Mouse (Mus musculus) midbrain, embryonic 16.5 days (tissue): ENCODE measurements at regions not wholly inside any gene's neighbourhood (a gene's known extent, or its start where the extent isn't known, plus 50 kb on each side); places are given as distances from the start of the nearest gene placed in this dataset.
A peak's percentile ranks its signal among the peaks of the same experiment; 100 is the strongest.
"Not testable (repeated sequence)": the region's sequence is repeated elsewhere in the genome, so short reads cannot be mapped to it uniquely, and the experiment has no call there.

ENCODE experiments used
- ATAC-seq: fragments of 200-750 bp; cut with Nextera tagmentation; 2 replicates; pipeline ENCODE4 v1.8.0; 2017; ENCODE audit warnings: moderate TSS enrichment
- H3K27ac ChIP-seq: fragments of 300-500 bp; sonication (generic); 2 replicates; pipeline ENCODE4 v1.5.1; 2014; ENCODE audit warnings: mild to moderate bottlenecking, low read length, mixed read lengths
- H3K27me3 ChIP-seq: fragments of 300-500 bp; sonication (generic); 2 replicates; pipeline ENCODE4 v1.6.1; 2014; ENCODE audit warnings: low read depth, low read length, mixed read lengths; ENCODE audit not compliant: control insufficient read depth, insufficient read depth
- H3K36me3 ChIP-seq: fragments of 300-500 bp; sonication (generic); 2 replicates; pipeline ENCODE4 v1.6.1; 2014; ENCODE audit warnings: mild to moderate bottlenecking, low read length, moderate library complexity, mixed read lengths; ENCODE audit not compliant: control insufficient read depth, insufficient read depth
- H3K4me1 ChIP-seq: fragments of 300-500 bp; sonication (generic); 2 replicates; pipeline ENCODE4 v1.6.1; 2014; ENCODE audit warnings: mild to moderate bottlenecking, low read length, mixed read lengths; ENCODE audit not compliant: control insufficient read depth, insufficient read depth
- H3K4me2 ChIP-seq: fragments of 300-500 bp; sonication (generic); 2 replicates; pipeline ENCODE4 v1.6.1; 2014; ENCODE audit warnings: mild to moderate bottlenecking, low read length, mixed read lengths
- H3K4me3 ChIP-seq: fragments of 300-500 bp; sonication (generic); 2 replicates; pipeline ENCODE4 v1.5.1; 2014; ENCODE audit warnings: low read depth, mild to moderate bottlenecking, low read length, moderate library complexity, mixed read lengths
- H3K9ac ChIP-seq: fragments of 300-500 bp; sonication (generic); 2 replicates; pipeline ENCODE4 v1.6.1; 2014; ENCODE audit warnings: low read depth, low read length, mixed read lengths
- H3K9me3 ChIP-seq: fragments of 300-500 bp; sonication (generic); replicated peaks from 2 replicates; pipeline ENCODE4 v1.6.1; 2014; ENCODE audit warnings: mild to moderate bottlenecking, low read length, mixed read lengths; ENCODE audit not compliant: control insufficient read depth, poor library complexity, severe bottlenecking
- WGBS: fragments of 180-500 bp; shearing (Covaris S2); extraction: QIAGEN DNeasy Blood & Tissue Kit; methylation state at CpG from one replicate; pipeline ENCODE4 v1.1.7; 2014; 5-methylcytosine and 5-hydroxymethylcytosine counted together

GRCm38 (mm10) chr12:17992572-17992971 lies 301.9 kb downstream of the Hpcal1 start:
- peak; percentile 91 for ATAC-seq
- WGBS = under 1% methylated on average over 31 of the region's 44 CpGs
- H3K27me3 ChIP-seq, H3K9me3 ChIP-seq, H3K36me3 ChIP-seq, H3K27ac ChIP-seq, H3K4me1 ChIP-seq: not testable (repeated sequence)
- Histone ChIP-seq H3K4me3 (peak overlapping the region; percentile 47), H3K4me2 (peak overlapping the region; percentile 50), H3K9ac (peak overlapping the region; percentile 50)

GRCm38 (mm10) chr12:17993368-17993767 lies 302.7 kb downstream of the Hpcal1 start:
- not testable (repeated sequence) for H3K27ac ChIP-seq, H3K4me1 ChIP-seq, H3K27me3 ChIP-seq, ATAC-seq, H3K36me3 ChIP-seq, H3K9me3 ChIP-seq
- Histone ChIP-seq H3K4me2 (peak overlapping the region; percentile 50), H3K4me3 (peak overlapping the region; percentile 47), H3K9ac (peak overlapping the region; percentile 30; the same call in 1 of the 2 replicates)
- 17% methylated on average over 16 of the region's 22 CpGs for WGBS
